Mouse (Mus musculus) MEL (cell line): Measurements from ENCODE around the gene Mrgpra9. TPM values are rescaled to one million over a fixed set of nuclear protein-coding genes. Genes with fewer than 3 reads are reported as not detected.
"Not testable (repeated sequence)": the region's sequence is repeated elsewhere in the genome, so short reads cannot be mapped to it uniquely, and the experiment has no call there.

Source experiments
- DNase-seq: peaks from one replicate; pipeline ENCODE4 v3.0.0; 2011; ENCODE audit warnings: low read depth, low spot score
- H3K27ac ChIP-seq: 2 replicates; pipeline ENCODE4 v1.5.1; 2012; ENCODE audit warnings: low read depth, mild to moderate bottlenecking, control low read depth, low read length, moderate library complexity; ENCODE audit not compliant: control insufficient read depth
- H3K27me3 ChIP-seq, 2 experiments: fragments of 150-350 bp in 1 of 2; sonication (generic) in 1 of 2; 2 replicates each; pipeline ENCODE4 v1.6.1; 2012; ENCODE audit warnings: low read length in 2 of 2, mild to moderate bottlenecking in 2 of 2, improper control_type of control experiment in 1 of 2, moderate library complexity in 1 of 2; ENCODE audit not compliant: insufficient read depth in 2 of 2, control insufficient read depth in 1 of 2
- H3K36me3 ChIP-seq, 2 experiments: 2 replicates each; pipeline ENCODE4 v1.6.1; 2012 to 2014; ENCODE audit warnings: low read length in 2 of 2, improper control_type of control experiment in 1 of 2, inconsistent platforms in 1 of 2, mild to moderate bottlenecking in 1 of 2; ENCODE audit not compliant: insufficient read depth in 2 of 2, control insufficient read depth in 1 of 2
- H3K4me1 ChIP-seq, 2 experiments: fragments of 150-350 bp in 1 of 2; sonication (generic) in 1 of 2; 2 replicates each; pipeline ENCODE4 v1.6.1; 2012; ENCODE audit warnings: low read length in 2 of 2, improper control_type of control experiment in 1 of 2, mild to moderate bottlenecking in 1 of 2; ENCODE audit not compliant: insufficient read depth in 2 of 2, control insufficient read depth in 1 of 2
- H3K4me3 ChIP-seq, 2 experiments: fragments of 150-350 bp in 1 of 2; sonication (generic) in 1 of 2; 2 replicates each; pipeline ENCODE4 v1.5.1; 2012; ENCODE audit warnings: low read depth in 2 of 2, low read length in 2 of 2, mild to moderate bottlenecking in 2 of 2, moderate library complexity in 2 of 2, control low read depth in 1 of 2, improper control_type of control experiment in 1 of 2; ENCODE audit not compliant: control insufficient read depth in 1 of 2, insufficient read depth in 1 of 2
- H3K79me2 ChIP-seq: 2 replicates; pipeline ENCODE4 v1.6.1; 2012; ENCODE audit warnings: mild to moderate bottlenecking, low read length, moderate library complexity; ENCODE audit not compliant: control insufficient read depth, poor library complexity, insufficient read depth
- H3K9ac ChIP-seq: 2 replicates; pipeline ENCODE4 v1.6.1; 2012; ENCODE audit warnings: low read depth, mild to moderate bottlenecking, control low read depth, low read length, moderate library complexity; ENCODE audit not compliant: control insufficient read depth, poor library complexity, severe bottlenecking
- H3K9me3 ChIP-seq: fragments of 150-350 bp; sonication (generic); replicated peaks from 2 replicates; pipeline ENCODE4 v1.6.1; 2012; ENCODE audit warnings: mild to moderate bottlenecking, low read length, improper control_type of control experiment, moderate library complexity; ENCODE audit not compliant: insufficient read depth
- CTCF ChIP-seq, 3 experiments: IDR thresholded peaks in 2 of 3; conservative IDR thresholded peaks in 1 of 3; 2 replicates each; pipeline ENCODE4 v1.5.1; 2011 to 2012; ENCODE audit warnings: low read length in 3 of 3, low read depth in 2 of 3, mild to moderate bottlenecking in 2 of 3, improper control_type of control experiment in 1 of 3, inconsistent platforms in 1 of 3, mixed read lengths in 1 of 3, moderate library complexity in 1 of 3; ENCODE audit not compliant: control insufficient read depth in 1 of 3, insufficient read depth in 1 of 3, poor library complexity in 1 of 3, severe bottlenecking in 1 of 3
- EP300 ChIP-seq, 2 experiments: IDR thresholded peaks; 2 replicates each; pipeline ENCODE4 v1.6.1; 2011; ENCODE audit warnings: improper control_type of control experiment in 2 of 2, low read length in 2 of 2, low read depth in 1 of 2, mild to moderate bottlenecking in 1 of 2
- GABPA ChIP-seq: IDR thresholded peaks from 2 replicates; pipeline ENCODE4 v1.6.1; 2012; ENCODE audit warnings: low read depth, mild to moderate bottlenecking, inconsistent platforms, low read length, improper control_type of control experiment, moderate library complexity
- RAD21 ChIP-seq: IDR thresholded peaks from 2 replicates; pipeline ENCODE4 v1.6.1; 2011; ENCODE audit warnings: mild to moderate bottlenecking, low read depth, low read length, improper control_type of control experiment
- RCOR1 ChIP-seq: IDR thresholded peaks from 2 replicates; pipeline ENCODE4 v1.6.1; 2012; ENCODE audit warnings: low read depth, mild to moderate bottlenecking, inconsistent platforms, low read length, improper control_type of control experiment
- TAL1 ChIP-seq: IDR thresholded peaks from 2 replicates; pipeline ENCODE4 v1.6.1; 2012; ENCODE audit warnings: mild to moderate bottlenecking, inconsistent platforms, low read length, moderate library complexity, mixed read lengths
- TCF12 ChIP-seq: IDR thresholded peaks from 2 replicates; pipeline ENCODE4 v1.6.1; 2014; ENCODE audit warnings: low read depth, mild to moderate bottlenecking, inconsistent platforms, low read length, improper control_type of control experiment, moderate library complexity
- UBTF ChIP-seq: IDR thresholded peaks from 2 replicates; pipeline ENCODE4 v1.6.1; 2012; ENCODE audit warnings: low read depth, mild to moderate bottlenecking, inconsistent platforms, low read length, improper control_type of control experiment, moderate library complexity, borderline replicate concordance; ENCODE audit not compliant: insufficient read depth
- ZMIZ1 ChIP-seq: IDR thresholded peaks from 2 replicates; pipeline ENCODE4 v1.6.1; 2012; ENCODE audit warnings: low read depth, mild to moderate bottlenecking, inconsistent platforms, low read length, improper control_type of control experiment, moderate library complexity
- polyA plus RNA-seq, 2 experiments: library from polyadenylated mRNA; stranded (reverse) in 1 of 2; unstranded in 1 of 2; fragments of >175 nt in 1 of 2; fragments of >200 nt in 1 of 2; gene quantifications; 2 replicates each; pipeline versions ENCODE4 v1.2.1 to v1.2.4; 2012; ENCODE audit warnings: low replicate concordance in 2 of 2, low read depth in 1 of 2; ENCODE audit not compliant: insufficient read length in 2 of 2, insufficient read depth in 1 of 2, missing spikeins in 1 of 2
- total RNA-seq: library from RNA; depleted of rRNA; stranded (reverse); fragments of 300-350 nt; gene quantifications from 2 replicates; pipeline ENCODE4 v1.2.3, GENCODE M21; 2012; rRNA removed

The Mrgpra9 gene
- total RNA-seq = not detected in 2 replicates
- polyA plus RNA-seq = not detected

DNA sequence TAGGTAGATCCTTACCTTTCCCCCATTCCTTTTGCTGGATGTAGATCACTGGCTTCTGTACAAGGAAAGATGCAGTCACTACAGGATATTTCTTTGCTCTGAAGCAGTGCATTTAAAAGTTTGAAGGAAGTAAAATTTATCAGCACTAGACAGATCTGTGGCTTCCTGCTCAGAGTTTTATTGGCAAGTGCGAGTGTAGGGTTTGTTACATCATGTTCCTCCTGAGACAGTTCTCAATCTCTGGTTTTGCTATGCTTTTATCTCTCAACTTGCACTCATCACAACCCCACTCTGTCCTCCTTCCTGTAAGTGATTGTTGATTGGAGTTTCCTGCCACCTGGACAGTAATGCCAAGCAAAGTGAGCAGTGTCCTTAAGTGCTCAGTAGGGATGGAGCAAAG is at the start of gene Mrgpra9:
TSS of gene Mrgpra9 (minus strand) at position 79 of the 400 bp plus-strand sequence.
- Histone ChIP-seq H3K4me1 (no peaks in the 10 kb centered on the region), H3K9me3 (no peaks in the 10 kb centered on the region), H3K27me3 (no peaks in the 10 kb centered on the region), H3K4me3 (no peak within 1 kb of the TSS), H3K79me2 (no peaks in the 10 kb centered on the region), H3K9ac (no peak within 1 kb of the TSS), H3K36me3 (no peaks in the 10 kb centered on the region), H3K27ac (no peak within 1 kb of the TSS)
- DNase-seq = peak; percentile 30
- TF ChIP-seq TAL1 = no peak
- no peak for TF ChIP-seq ZMIZ1
- TF ChIP-seq RCOR1 = peak; percentile 64
- peak; percentile 15 to 28; a peak in 1 of 4 replicates for TF ChIP-seq EP300 (IDR thresholded peaks at IDR 0.05; ENCODE audit: low read depth in 1 of 2, low read length in 2 of 2)
- peak; percentile 41; the same call in 1 of the 2 replicates for TF ChIP-seq TCF12

DNA sequence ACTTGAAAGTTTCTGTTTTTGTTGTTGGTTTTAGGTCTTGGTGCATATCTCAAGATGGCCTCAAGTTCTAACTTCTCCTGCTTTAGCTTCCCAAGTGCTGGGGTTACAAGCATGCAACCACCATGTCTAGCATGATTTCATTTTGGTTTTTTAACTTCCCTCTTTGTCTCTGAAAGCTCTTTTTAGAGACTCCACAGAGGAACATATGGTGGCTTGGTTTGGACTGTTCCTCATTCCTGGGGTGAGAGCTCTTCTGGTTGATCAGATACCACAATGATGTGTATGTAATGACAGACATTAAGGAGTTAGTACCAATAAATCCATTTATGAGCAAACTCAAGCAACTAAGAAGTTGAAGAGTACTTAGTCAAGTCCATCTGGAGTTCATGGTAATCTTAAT is 47.0 kb upstream of the Mrgpra9 start:
- H3K9ac ChIP-seq, H3K79me2 ChIP-seq, H3K27ac ChIP-seq, DNase-seq, H3K4me3 ChIP-seq, H3K4me1 ChIP-seq, H3K9me3 ChIP-seq, H3K36me3 ChIP-seq, H3K27me3 ChIP-seq: not testable (repeated sequence)

DNA sequence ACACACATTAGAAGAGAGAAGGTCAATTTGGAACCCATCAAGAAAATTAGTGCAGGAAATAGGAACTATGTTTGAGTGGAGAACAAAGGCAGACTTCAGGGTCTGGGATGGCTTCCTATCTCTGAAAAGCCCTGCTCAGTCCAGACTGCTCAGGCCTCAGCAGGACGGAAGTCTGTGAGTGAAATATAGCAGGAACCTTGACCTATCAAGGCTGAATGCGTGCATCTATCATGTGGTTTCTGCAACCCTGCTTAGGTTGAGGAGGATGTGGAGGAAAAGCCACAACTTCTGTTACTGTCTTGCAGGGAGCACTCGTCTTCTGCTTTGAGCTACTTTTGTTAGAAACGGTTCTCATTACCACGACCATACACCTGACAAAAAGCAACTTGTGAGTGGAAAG is 18.9 kb upstream of the Mrgpra9 start:
- not testable (repeated sequence) for H3K27ac ChIP-seq, H3K9me3 ChIP-seq, H3K4me3 ChIP-seq, H3K4me1 ChIP-seq, H3K79me2 ChIP-seq, H3K9ac ChIP-seq, DNase-seq, H3K36me3 ChIP-seq, H3K27me3 ChIP-seq

DNA sequence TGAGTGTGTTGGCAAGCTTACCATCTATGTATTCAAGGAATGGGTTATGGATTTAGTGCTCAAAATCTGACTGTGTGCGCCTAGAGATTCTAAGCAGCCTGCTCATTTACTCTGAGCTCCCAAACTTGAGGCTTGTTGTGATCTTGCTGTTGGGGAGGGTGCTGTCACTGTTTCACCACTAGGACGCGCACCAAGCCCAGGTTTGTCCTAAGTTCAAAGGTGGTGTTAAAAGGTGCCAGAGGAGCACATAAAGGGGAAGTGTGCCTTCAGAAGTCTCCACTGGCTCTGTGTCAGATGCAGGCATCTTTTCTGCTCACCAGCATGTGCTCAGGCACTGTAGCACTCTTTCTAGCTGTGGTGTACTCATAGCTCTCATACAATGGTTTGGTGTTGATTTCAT is 8.0 kb downstream of the Mrgpra9 start:
- DNase-seq = peak; percentile 3
- Histone ChIP-seq H3K4me3 (no peak overlapping the region), H3K9me3 (no peaks in the 10 kb centered on the region), H3K27ac (no peak overlapping the region), H3K4me1 (no peaks in the 10 kb centered on the region), H3K79me2 (no peaks in the 10 kb centered on the region), H3K36me3 (no peaks in the 10 kb centered on the region), H3K27me3 (no peaks in the 10 kb centered on the region), H3K9ac (no peak overlapping the region)
- TF ChIP-seq CTCF (IDR thresholded peaks at IDR 0.05 in 2 of 3, conservative IDR thresholded peaks at IDR 0.05 in 1 of 3; ENCODE audit: control insufficient read depth in 1 of 3, insufficient read depth in 1 of 3, low read depth in 2 of 3, low read length in 3 of 3, poor library complexity in 1 of 3, severe bottlenecking in 1 of 3) (peak in 1 of 3 experiments; percentile 10; a peak in 1 of 6 replicates), UBTF (no peak), GABPA (no peak), RAD21 (peak; percentile 17)
